Mouse (Mus musculus) brain, embryonic 14.5 days (tissue): ENCODE measurements around the gene Ppfia3. TPM values are rescaled to one million over a fixed set of nuclear protein-coding genes. Genes with fewer than 3 reads are reported as not detected.
"Not testable (repeated sequence)": the region's sequence is repeated elsewhere in the genome, so short reads cannot be mapped to it uniquely, and the experiment has no call there.

ENCODE experiments used
- DNase-seq: peaks from one replicate; pipeline ENCODE4 v3.0.0-alpha.2; 2011; ENCODE audit warnings: low read depth
- CTCF ChIP-seq: fragments of 200-500 bp; IDR thresholded peaks from 2 replicates; pipeline ENCODE4 v1.5.1; 2012; ENCODE audit warnings: inconsistent platforms, mild to moderate bottlenecking, moderate library complexity, borderline replicate concordance; ENCODE audit not compliant: insufficient read depth, insufficient read length; ENCODE audit errors: extremely low read depth
- POLR2A ChIP-seq: fragments of 200-500 bp; IDR thresholded peaks from 2 replicates; pipeline ENCODE4 v1.6.1; 2012; ENCODE audit warnings: mild to moderate bottlenecking, inconsistent platforms, borderline replicate concordance; ENCODE audit not compliant: poor library complexity, insufficient read depth, insufficient read length, severe bottlenecking; ENCODE audit errors: extremely low read depth
- polyA plus RNA-seq: library from polyadenylated mRNA; depleted of rRNA; stranded (reverse); fragments of >200 nt; gene quantifications from 2 replicates; pipeline ENCODE4 v1.2.3, GENCODE M21; 2012

The Ppfia3 gene
- polyA plus RNA-seq, 1 experiment: 60.0 TPM

- TF ChIP-seq CTCF: no peak
- no peak for TF ChIP-seq POLR2A
- DNase-seq: no peak
Measured at GRCm38 (mm10) chr7:45372371-45372770, 5.6 kb upstream of the Ppfia3 start.

DNA sequence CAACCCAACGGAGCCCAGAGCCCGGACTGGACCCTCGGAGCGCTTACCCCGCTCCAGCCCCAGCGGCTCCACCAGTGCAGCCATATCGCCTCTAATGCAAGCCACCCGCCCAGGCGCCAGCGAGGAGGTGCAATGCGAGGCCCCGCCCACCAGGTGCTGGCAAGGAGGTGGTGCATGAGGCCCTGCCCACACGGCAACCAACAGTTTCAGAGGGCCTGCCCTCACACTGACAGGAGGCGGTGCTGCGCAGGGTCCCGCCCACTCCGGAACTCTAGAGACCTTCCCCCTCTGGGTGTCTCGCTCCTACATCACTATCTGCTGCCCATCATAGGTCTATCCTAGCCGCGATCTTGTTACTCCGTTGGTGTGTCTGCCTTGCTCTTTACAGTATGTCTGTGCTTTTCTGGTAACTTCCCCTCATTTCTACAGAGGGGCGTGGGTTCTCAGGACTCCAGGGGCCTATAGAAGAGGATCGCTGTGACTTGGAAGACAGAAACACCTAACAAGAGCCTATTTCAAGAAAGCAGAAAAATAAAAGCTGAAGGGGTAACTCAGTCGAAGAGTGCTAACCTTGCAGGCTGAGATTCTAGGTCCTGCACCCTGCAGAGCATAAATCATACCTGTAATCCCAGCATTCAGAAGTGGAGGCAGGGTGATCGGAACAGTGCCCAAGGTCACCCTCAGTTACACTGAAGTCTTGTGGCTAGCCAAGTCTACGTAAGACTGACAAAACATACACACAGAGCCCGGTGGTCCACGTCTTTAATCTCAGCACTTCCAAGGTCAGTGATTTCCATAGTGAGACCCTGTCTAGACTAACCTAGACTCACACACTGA lies 3.9 kb upstream of the Ppfia3 start, which contains the start of gene Lin7b:
Lin7b (minus strand) TSS at position 109 of the 837 bp plus-strand sequence.
- no peak for TF ChIP-seq POLR2A
- TF ChIP-seq CTCF: peak; percentile 21; the same call in 1 of the 2 replicates
- DNase-seq: peak; percentile 89

DNA sequence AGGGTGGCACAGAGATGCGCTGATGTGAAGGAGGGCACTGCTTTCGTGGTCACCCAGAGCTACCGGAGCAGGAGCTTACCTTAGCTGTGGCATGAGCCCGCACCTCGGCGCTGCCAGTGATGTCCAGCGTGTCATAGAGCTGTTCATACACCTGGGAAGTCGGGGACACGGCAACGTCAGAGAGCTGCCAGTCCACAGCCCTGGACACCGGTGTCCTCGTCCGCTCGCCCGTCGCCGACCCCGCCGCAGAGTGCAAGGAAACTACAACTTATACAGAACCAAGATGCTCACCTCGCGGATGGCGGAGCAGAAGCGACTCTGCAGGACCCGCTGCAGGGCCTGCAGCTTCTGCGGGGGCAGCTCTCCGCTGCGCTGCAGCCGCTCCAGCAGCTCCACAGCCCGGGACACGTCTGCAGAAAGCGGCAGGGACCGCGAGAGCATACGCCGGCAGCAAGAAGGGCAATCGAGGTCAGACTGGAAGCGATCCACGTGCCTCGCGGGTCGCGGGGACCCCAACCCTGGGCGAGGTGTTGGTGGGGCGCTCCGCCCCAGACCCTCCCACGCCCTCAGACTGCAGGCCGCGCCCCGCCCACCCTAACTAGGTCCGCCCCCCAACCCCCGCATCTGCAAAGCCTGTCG lies 3.1 kb upstream of the Ppfia3 start:
- peak; percentile 43 for DNase-seq
- no peak for TF ChIP-seq POLR2A
- no peak for TF ChIP-seq CTCF

DNA sequence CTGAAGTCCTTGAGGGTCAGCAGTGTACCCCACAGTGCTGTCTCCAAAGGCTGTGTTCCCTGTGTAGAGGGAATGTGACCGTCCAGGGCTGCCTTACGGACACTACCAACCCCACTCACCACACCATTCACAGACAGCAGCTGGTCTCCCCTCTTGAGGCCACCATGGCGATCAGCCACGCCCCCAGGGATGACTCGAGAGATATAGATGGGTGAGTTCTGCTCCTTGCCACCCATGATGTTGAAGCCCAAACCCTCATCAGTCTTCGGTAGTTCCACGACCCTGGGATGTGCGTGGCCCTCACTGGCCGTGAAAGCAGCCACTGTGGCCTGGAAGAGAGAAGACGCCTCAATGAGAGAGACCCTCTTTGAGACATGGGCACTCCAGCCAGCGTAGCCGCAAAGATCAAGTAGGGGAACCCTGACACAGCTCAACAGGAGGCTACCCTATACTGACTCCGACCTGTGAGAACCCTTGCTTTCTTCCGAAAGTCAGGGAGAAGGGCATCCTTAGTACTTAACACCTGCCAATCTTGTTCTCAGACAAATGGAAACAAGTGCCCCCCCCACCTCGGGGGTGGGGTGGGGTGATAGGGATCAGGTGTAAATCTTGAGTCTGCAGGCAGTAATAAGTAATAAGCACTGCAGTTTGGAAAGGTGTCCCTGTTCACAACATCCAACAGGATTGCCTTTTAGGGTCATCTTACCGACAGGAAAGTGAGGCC lies 2.4 kb upstream of the Ppfia3 start:
- no peak for DNase-seq

DNA sequence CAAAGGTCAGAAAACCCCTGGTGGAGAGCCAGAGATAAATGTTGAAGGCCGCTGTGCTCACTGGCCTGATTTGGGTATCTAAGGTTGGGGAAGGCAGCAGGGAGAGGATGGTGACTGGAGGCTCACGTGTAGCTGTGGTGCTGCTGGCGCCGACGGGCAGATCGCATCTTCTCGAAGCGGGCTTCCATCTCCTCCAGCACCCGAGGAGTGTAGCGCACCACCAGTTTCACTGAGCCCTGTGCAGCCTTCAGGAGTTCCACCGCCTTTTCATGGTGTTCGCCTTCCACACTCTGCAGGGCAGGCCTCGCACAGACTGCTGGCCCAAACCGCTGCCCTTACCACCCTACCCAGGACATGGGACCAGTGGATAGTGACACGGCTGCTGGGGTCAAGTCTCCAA lies 1.4 kb upstream of the Ppfia3 start:
- DNase-seq: peak; percentile 26

More for the DNA sequence above, 2.4 kb upstream of the Ppfia3 start:
- TF ChIP-seq CTCF: no peak
- no peak for TF ChIP-seq POLR2A

GRCm38 (mm10) chr7:45367020-45367880 lies 431 bp upstream of the Ppfia3 start:
- peak; percentile 99 for DNase-seq
- 0 out of 2 replicates have a peak, but pooled peaks have one; percentile 13 for TF ChIP-seq POLR2A
- peak; percentile 79 for TF ChIP-seq CTCF

More for the DNA sequence above, 1.4 kb upstream of the Ppfia3 start:
- TF ChIP-seq CTCF (no peak), POLR2A (no peak)

DNA sequence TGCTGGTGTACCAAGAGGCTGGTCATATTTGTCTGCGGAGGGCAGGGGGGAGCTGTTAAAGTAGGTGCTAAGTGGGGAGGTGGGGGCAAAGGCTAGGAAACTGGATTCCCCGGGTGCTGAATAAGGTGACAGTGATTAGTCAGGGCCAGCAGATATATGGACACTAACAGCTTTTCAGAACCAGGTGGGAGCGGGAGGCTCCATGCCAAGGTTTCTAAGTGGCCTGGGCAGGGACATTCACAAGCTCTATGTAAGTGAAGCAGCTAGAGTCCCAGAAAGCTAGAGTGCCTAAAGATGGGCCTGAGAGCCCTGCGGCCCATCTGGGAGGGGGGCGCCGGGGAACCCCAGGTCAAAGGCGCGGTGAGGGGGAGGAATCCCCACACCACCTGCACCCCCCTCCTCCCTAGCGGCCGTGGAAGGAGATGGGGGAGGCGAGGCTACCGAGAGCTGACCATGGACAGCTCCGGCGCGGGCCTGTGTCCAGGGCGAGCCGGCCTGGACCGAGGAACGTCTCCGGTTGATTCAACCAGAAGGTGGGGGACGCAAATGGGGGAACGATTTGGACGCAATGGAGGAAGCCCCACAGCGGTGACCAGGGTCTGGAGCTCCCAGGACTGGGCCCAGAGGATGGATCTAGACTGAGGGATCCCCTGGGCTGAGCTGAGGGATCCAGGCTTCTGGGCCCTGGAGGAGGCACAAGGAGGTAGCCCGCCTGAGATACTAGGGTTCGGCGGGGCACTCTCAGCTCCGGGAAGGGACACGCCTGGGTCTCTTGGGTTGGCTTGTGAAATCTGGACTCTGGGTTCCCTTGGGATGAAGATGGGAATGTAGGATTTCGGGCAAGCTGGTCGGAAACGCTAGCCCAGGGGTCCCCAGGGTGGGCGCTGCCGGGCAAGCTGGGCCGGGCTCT lies 822 bp downstream of the Ppfia3 start:
- no peak for TF ChIP-seq CTCF
- TF ChIP-seq POLR2A: no peak
- DNase-seq: peak; percentile 51

- no peak for DNase-seq
- TF ChIP-seq POLR2A (no peak), CTCF (no peak)
Measured at GRCm38 (mm10) chr7:45363983-45364382, 2.8 kb downstream of the Ppfia3 start.

- no peak for TF ChIP-seq POLR2A
- no peak for TF ChIP-seq CTCF
- DNase-seq: peak; percentile 64
Measured at GRCm38 (mm10) chr7:45362801-45363200, 4.0 kb downstream of the Ppfia3 start.

DNA sequence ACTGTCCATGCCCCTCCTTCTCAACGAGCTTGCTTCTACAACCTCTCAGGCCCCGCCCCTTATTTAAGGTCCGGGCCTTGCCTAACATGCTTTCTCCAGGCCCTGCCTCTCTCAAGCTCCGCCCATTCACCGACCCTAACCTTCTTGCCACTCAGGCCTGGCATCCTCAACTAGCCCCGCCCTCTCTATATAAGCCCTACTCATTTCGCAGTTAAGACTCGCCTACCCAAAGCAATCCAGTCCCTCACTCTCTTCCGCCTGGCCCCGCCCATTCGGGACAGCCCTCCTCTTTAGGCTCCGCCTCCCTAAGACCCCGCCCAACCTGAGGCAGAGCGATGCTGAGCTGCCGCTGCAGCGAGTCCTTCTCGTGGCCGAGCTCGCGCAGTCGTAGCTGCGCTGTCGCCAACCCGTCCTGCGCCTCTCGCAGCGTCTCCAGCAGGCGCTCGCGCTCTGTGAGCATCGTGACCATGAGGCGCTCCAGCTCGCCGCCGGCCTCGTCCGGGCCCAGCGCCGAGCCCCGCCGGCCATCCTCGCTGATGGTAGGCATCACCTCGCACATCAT lies 5.5 kb downstream of the Ppfia3 start:
- DNase-seq: peak; percentile 96
- TF ChIP-seq CTCF: no peak
- peak; percentile 58; the same call in 1 of the 2 replicates for TF ChIP-seq POLR2A

GRCm38 (mm10) chr7:45360404-45361125 lies 6.3 kb downstream of the Ppfia3 start:
- no peak for DNase-seq
- TF ChIP-seq CTCF: no peak
- no peak for TF ChIP-seq POLR2A

GRCm38 (mm10) chr7:45359081-45359480 lies 7.7 kb downstream of the Ppfia3 start:
- not testable (repeated sequence) for DNase-seq
